Mouse (Mus musculus) heart, embryonic 12.5 days (tissue): ENCODE measurements around the gene Adnp. TPM values are rescaled to one million over a fixed set of nuclear protein-coding genes. Genes with fewer than 3 reads are reported as not detected.
"Not testable (repeated sequence)": the region's sequence is repeated elsewhere in the genome, so short reads cannot be mapped to it uniquely, and the experiment has no call there.

ENCODE experiments used
- ATAC-seq: fragments of 200-750 bp; cut with Nextera tagmentation; 2 replicates; pipeline ENCODE4 v1.8.0; 2017; ENCODE audit warnings: moderate TSS enrichment, moderate library complexity; ENCODE audit not compliant: insufficient number of reproducible peaks, low FRiP score
- H3K27ac ChIP-seq: fragments of 300-500 bp; sonication (generic); 2 replicates; pipeline ENCODE4 v1.5.1; 2016; ENCODE audit warnings: mild to moderate bottlenecking, moderate library complexity; ENCODE audit not compliant: poor library complexity, severe bottlenecking
- H3K27me3 ChIP-seq: fragments of 300-500 bp; sonication (generic); replicated peaks from 2 replicates; pipeline ENCODE4 v1.6.1; 2016; ENCODE audit warnings: mild to moderate bottlenecking, moderate library complexity
- H3K36me3 ChIP-seq: fragments of 300-500 bp; sonication (generic); 2 replicates; pipeline ENCODE4 v1.6.1; 2016; ENCODE audit warnings: mild to moderate bottlenecking, moderate library complexity
- H3K4me1 ChIP-seq: fragments of 300-500 bp; sonication (generic); replicated peaks from 2 replicates; pipeline ENCODE4 v1.6.1; 2016; ENCODE audit warnings: mild to moderate bottlenecking
- H3K4me2 ChIP-seq: fragments of 300-500 bp; sonication (generic); 2 replicates; pipeline ENCODE4 v1.6.1; 2016; ENCODE audit warnings: mild to moderate bottlenecking, moderate library complexity
- H3K4me3 ChIP-seq: fragments of 300-500 bp; sonication (generic); 2 replicates; pipeline ENCODE4 v1.5.1; 2016; ENCODE audit warnings: mild to moderate bottlenecking
- H3K9ac ChIP-seq: fragments of 300-500 bp; sonication (generic); 2 replicates; pipeline ENCODE4 v1.6.1; 2016; ENCODE audit warnings: mild to moderate bottlenecking, moderate library complexity
- H3K9me3 ChIP-seq: fragments of 300-500 bp; sonication (generic); replicated peaks from 2 replicates; pipeline ENCODE4 v1.6.1; 2016; ENCODE audit warnings: mild to moderate bottlenecking, moderate library complexity
- WGBS: fragments of 180-500 bp; shearing (Covaris S2); methylation state at CpG from one replicate; pipeline ENCODE4 v1.1.7; 2016; 5-methylcytosine and 5-hydroxymethylcytosine counted together
- polyA plus RNA-seq: library from polyadenylated mRNA; unstranded; fragments of >200 nt; fragmentation: Nextera tagmentation; extraction: Ambion mirVana; gene quantifications from 2 replicates; pipeline ENCODE4 v1.2.1, GENCODE M21; 2016

Gene Adnp
- polyA plus RNA-seq, 1 experiment from 2014 or later: 9.1 TPM

DNA sequence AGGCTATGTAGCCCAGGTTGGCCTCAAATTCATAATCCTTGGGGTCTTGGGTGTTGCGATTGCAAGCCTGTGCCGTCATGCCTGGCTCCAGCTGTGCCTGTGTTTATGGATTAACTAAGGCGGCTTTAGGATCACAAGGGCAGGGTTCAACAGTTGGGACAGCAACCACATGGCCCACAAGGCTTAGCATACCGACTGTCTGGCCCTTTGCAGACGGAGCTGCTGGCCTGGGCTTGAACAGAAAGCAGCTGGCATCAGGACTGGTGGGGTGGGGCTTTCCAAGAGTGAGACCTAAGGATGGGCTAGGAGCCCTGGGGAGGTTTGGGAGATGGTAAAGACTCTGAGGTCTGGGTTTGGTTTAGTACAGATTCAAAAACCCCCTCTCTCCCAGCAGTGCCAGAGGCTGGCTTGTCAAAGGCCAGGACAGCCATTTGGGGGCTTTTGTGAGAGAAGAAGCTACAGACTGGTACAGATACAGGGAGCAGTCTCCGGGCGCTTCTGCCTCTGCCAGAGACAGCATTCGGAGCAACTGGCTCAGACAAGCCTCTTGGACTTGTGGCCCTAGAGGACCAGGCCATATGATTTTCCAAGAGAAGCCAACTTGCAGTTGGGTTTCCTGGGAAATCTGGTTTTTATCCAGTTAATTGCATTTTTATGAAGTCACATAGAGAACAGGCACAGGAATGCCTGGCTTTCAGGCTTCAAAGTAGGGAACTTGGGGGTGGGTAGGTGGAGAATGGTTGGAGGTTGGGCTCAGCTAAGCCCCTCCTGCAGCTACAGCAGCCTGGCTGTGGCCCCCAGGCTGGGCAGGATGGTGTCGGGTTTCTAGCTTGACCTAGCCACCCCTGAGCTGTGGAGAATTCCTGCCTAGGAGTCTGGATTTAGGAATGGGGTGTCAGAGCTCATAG is 37.8 kb downstream of the Adnp start:
- Histone ChIP-seq H3K27ac (peak overlapping the region; percentile 72), H3K4me2 (peak overlapping the region; percentile 64), H3K27me3 (no peaks in the 10 kb centered on the region), H3K36me3 (peaks cover 9% of the 10 kb centered on the region; the same call in 1 of the 2 replicates), H3K4me1 (peaks cover 39% of the 10 kb centered on the region), H3K9me3 (no peaks in the 10 kb centered on the region), H3K4me3 (peak overlapping the region; percentile 22; the same call in 1 of the 2 replicates), H3K9ac (peak overlapping the region; percentile 57; the same call in 1 of the 2 replicates)
- 48% methylated on average over 9 of the region's 9 CpGs for WGBS
- peak; percentile 64; the same call in 1 of the 2 replicates for ATAC-seq

- H3K4me3 ChIP-seq: no peak overlapping the region
- H3K27ac ChIP-seq: no peak overlapping the region
- 0 out of 2 replicates have a peak overlapping the region, but pooled peaks have one; percentile 11 for H3K4me2 ChIP-seq
- no peak for ATAC-seq
- H3K9me3 ChIP-seq: no peaks in the 10 kb centered on the region
- H3K4me1 ChIP-seq: peaks cover 39% of the 10 kb centered on the region
- no peaks in the 10 kb centered on the region for H3K27me3 ChIP-seq
- H3K9ac ChIP-seq: no peak overlapping the region; the same call in 1 of the 2 replicates
- WGBS: 33% methylated on average over 3 of the region's 3 CpGs
- no peaks in the 10 kb centered on the region for H3K36me3 ChIP-seq
These were observed 39.1 kb downstream of the Adnp start for GRCm38 (mm10) chr2:168167781-168168180.

DNA sequence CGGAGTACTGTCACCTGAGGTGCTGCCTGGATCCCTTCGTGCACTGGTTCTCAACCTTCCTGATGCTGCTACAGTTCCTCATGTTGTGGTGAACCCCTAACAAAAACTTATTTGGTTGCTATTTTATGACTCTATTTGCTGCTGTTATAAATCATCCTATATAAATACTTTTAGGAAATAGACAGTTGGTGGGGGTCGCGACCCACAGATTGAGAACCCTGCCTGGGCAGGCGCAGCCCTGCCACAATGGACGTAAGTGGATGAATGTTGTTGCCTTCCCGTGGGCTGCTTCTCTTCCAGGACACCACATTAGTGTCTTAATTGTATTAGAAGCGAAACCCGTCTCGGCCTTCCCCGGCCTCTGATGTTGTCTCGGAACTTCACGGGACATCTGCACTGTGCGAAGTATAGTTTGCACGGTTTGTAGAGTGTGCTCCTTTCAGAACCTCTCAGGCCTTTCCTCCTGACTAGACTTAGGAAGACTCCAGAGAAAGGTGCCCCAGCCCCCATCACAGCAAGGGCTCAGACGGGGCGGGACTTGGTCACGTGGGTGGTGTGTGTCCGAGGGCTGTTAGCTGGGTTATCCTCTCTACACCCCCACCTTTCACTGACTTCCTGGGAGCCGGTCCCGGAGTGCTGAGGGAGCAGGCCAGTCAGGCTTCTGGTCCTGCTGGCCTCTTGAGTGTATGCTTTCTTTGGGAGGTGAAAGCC is 40.0 kb downstream of the Adnp start:
- WGBS: 49% methylated on average over 21 of the region's 21 CpGs

GRCm38 (mm10) chr2:168161978-168162377 is 44.9 kb downstream of the Adnp start:
- WGBS: 4% methylated on average over 14 of the region's 14 CpGs
- Histone ChIP-seq H3K9me3 (no peaks in the 10 kb centered on the region), H3K9ac (peak overlapping the region; percentile 61), H3K4me2 (peak overlapping the region; percentile 69), H3K4me1 (peaks cover 34% of the 10 kb centered on the region), H3K36me3 (no peaks in the 10 kb centered on the region), H3K27ac (peak overlapping the region; percentile 78), H3K27me3 (no peaks in the 10 kb centered on the region), H3K4me3 (peak overlapping the region; percentile 43)
- no peak; the same call in 1 of the 2 replicates for ATAC-seq

More for the DNA sequence above, 40.0 kb downstream of the Adnp start:
- Histone ChIP-seq H3K4me3 (no peak overlapping the region), H3K4me2 (peak overlapping the region; percentile 11; the same call in 1 of the 2 replicates), H3K36me3 (no peaks in the 10 kb centered on the region), H3K4me1 (peaks cover 42% of the 10 kb centered on the region), H3K27ac (no peak overlapping the region), H3K9ac (no peak overlapping the region; the same call in 1 of the 2 replicates), H3K9me3 (no peaks in the 10 kb centered on the region), H3K27me3 (no peaks in the 10 kb centered on the region)
- ATAC-seq: 0 out of 2 replicates have a peak, but pooled peaks have one; percentile 35

DNA sequence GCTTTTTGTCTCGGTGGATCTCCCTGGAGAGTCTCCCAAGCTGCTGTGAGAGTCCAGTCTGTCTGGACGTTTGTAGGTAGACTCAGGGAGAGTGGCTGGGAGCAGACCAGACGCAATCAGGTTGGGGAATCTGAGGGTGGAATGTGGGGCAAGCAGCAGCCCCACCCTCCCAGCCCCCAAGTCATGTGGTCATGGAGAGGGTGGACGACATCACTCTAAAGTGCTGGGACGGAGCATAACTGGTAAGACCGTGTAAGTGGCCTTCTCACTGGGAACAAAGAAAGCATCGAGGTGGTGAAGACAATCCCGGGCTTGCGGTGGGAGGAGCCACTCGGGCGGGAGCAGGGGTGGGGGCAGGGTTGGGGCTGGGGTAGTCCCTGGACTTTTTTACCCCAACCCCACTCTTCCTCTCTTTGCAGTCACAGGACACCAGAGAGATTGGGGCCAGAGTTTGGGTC is 45.4 kb downstream of the Adnp start:
- H3K4me2 ChIP-seq: peak overlapping the region; percentile 69
- H3K27ac ChIP-seq: peak overlapping the region; percentile 78
- peak overlapping the region; percentile 61 for H3K9ac ChIP-seq
- peaks cover 30% of the 10 kb centered on the region for H3K4me1 ChIP-seq
- no peaks in the 10 kb centered on the region for H3K27me3 ChIP-seq
- WGBS: 2% methylated on average over 11 of the region's 11 CpGs
- no peak; the same call in 1 of the 2 replicates for ATAC-seq
- H3K4me3 ChIP-seq: peak overlapping the region; percentile 43
- H3K36me3 ChIP-seq: no peaks in the 10 kb centered on the region
- no peaks in the 10 kb centered on the region for H3K9me3 ChIP-seq

DNA sequence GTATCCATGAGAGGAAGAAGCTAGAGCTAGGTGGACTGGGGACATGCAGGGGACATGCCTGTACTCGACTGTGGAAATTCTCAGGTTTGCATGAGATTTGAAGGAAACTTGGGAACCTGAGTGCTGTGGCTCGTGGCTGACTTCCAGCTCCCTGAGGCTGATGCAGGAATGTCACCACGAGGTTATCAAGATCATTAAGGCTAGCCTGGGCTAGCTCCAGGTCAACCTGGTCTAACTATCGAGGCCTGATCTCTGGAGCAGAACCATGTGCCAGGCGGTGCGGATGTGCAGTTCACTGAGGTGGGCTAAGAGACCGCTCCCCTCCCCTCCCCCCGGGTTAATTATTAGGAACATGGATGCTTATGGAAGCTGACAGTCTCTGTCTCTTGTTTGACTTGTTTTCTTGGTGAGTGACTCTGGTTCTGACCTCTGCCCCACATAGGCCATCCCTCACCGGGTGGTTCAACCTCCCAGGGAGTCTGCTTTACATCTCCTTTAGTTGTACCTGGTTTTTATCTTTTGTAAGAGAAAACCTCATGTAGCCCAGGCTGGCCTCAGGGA is 46.5 kb downstream of the Adnp start:
- 81% methylated on average over 9 of the region's 9 CpGs for WGBS
- Histone ChIP-seq H3K27ac (no peak overlapping the region), H3K4me2 (no peak overlapping the region), H3K9me3 (no peaks in the 10 kb centered on the region), H3K27me3 (no peaks in the 10 kb centered on the region), H3K36me3 (no peaks in the 10 kb centered on the region), H3K9ac (no peak overlapping the region), H3K4me3 (no peak overlapping the region), H3K4me1 (peaks cover 31% of the 10 kb centered on the region)
- no peak for ATAC-seq

GRCm38 (mm10) chr2:168158911-168159711 is 47.8 kb downstream of the Adnp start:
- Histone ChIP-seq H3K36me3 (no peaks in the 10 kb centered on the region), H3K9me3 (no peaks in the 10 kb centered on the region), H3K9ac (peak overlapping the region; percentile 56), H3K27me3 (no peaks in the 10 kb centered on the region), H3K4me2 (peak overlapping the region; percentile 72), H3K4me3 (peak overlapping the region; percentile 39), H3K27ac (no peak overlapping the region), H3K4me1 (peaks cover 44% of the 10 kb centered on the region)
- ATAC-seq: peak; percentile 51
- 5% methylated on average over 22 of the region's 25 CpGs for WGBS

- H3K4me2 ChIP-seq, H3K9ac ChIP-seq, H3K9me3 ChIP-seq, H3K27ac ChIP-seq, H3K36me3 ChIP-seq, H3K4me3 ChIP-seq, H3K27me3 ChIP-seq, ATAC-seq: not testable (repeated sequence)
- peaks cover 52% of the 10 kb centered on the region for H3K4me1 ChIP-seq
- 31% methylated on average over 10 of the region's 11 CpGs for WGBS
These were observed 48.9 kb downstream of the Adnp start for GRCm38 (mm10) chr2:168157974-168158373.

- H3K9me3 ChIP-seq: no peaks in the 10 kb centered on the region
- 54% methylated on average over 14 of the region's 14 CpGs for WGBS
- no peak overlapping the region for H3K9ac ChIP-seq
- peaks cover 44% of the 10 kb centered on the region for H3K4me1 ChIP-seq
- H3K27me3 ChIP-seq: no peaks in the 10 kb centered on the region
- no peak overlapping the region for H3K4me3 ChIP-seq
- H3K36me3 ChIP-seq: no peaks in the 10 kb centered on the region
- no peak overlapping the region for H3K4me2 ChIP-seq
- no peak overlapping the region for H3K27ac ChIP-seq
- no peak for ATAC-seq
These were observed 50.6 kb downstream of the Adnp start for GRCm38 (mm10) chr2:168156361-168156760.

- no peak overlapping the region for H3K9ac ChIP-seq
- no peak overlapping the region for H3K4me2 ChIP-seq
- ATAC-seq: no peak
- H3K27me3 ChIP-seq: no peaks in the 10 kb centered on the region
- 89% methylated on average over 7 of the region's 7 CpGs for WGBS
- no peak overlapping the region for H3K4me3 ChIP-seq
- no peaks in the 10 kb centered on the region for H3K9me3 ChIP-seq
- no peak overlapping the region for H3K27ac ChIP-seq
- peaks cover 40% of the 10 kb centered on the region for H3K4me1 ChIP-seq
- no peaks in the 10 kb centered on the region for H3K36me3 ChIP-seq
These were observed 51.2 kb downstream of the Adnp start for GRCm38 (mm10) chr2:168155666-168156065.
